Mouse (Mus musculus) WW6 (cell line): Measurements from ENCODE around the gene Slc7a11.
A peak's percentile ranks its signal among the peaks of the same experiment; 100 is the strongest.

ENCODE experiments used
- DNase-seq: peaks from one replicate; pipeline ENCODE4 v3.0.0-alpha.2; 2013; ENCODE audit warnings: low read depth, low spot score

The Slc7a11 gene

GRCm38 (mm10) chr3:50144144-50144543 lies 299.3 kb downstream of the Slc7a11 start:
- DNase-seq: no peak

DNA sequence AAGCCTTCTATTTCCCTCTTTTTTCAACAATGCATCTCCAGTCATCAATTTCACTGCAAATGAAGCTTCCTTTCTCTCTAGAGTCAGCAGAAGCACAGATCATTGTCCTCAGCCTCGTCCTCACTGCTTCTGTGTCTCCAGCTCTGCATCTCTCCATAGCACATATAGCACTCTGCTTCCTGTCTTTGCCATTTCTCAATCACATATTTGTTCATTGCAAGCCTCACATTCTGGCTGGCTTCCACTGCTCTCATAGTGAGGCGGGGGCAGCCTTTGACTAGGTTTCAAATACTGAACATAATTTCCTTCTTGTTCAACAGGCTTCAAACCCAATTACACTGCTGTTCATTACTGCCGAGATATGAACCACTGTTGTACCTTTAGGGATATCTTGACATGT lies 305.1 kb downstream of the Slc7a11 start:
- DNase-seq: no peak

DNA sequence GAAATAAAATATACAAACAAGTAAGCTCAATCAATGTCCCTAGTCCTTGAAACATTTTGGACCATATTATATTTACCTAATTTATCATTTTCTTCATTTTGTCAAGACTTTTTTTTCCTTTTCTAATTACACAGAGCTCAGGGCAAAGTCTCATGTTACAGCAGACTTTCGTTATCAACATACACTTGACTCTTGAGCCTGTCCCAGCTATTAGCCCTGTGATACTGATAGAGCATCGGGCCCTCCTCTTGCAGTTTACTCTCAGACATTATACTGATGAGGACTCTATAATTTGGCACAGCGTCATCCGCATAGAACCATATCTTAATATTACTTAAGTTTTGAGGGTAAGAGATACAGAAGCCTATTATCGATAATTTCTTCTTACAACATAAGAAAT lies 311.2 kb downstream of the Slc7a11 start:
- no peak for DNase-seq

DNA sequence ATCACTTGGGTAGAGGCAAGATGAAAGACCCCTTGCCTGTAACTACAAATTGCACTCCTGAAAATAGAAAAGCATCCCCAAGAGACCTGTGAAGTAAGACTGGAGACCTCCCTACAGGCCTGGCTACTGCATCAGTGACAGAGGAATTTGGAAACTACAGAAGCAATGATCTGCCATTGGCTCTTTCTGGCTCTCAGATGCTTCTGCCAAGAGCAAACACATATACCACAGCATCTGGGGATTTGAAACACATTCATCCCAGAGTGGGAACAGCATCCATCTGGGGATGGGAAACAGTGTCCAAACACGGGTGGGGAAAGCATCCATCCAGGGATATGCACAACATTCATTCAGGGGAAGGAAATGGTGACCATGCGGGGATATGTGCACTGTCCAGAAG lies 313.1 kb downstream of the Slc7a11 start:
- no peak for DNase-seq

DNA sequence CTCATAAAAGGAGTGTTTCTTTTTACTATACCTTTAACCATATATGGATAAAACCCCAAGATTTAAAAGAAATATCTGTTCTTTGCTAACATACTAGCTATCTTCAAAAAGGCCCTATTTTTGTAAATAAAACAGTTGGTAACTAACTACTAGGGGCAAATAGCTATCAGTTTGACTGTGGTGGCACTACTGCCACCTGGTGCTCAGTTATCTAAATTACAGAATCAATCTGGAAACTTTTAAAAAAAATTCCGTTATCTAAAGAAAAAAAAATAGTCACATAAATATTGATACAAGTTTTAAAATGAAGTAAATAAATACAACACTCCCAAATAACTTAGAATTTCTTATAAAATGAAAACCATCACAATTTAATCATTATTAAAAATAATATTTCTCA lies 322.4 kb downstream of the Slc7a11 start:
- no peak for DNase-seq

DNA sequence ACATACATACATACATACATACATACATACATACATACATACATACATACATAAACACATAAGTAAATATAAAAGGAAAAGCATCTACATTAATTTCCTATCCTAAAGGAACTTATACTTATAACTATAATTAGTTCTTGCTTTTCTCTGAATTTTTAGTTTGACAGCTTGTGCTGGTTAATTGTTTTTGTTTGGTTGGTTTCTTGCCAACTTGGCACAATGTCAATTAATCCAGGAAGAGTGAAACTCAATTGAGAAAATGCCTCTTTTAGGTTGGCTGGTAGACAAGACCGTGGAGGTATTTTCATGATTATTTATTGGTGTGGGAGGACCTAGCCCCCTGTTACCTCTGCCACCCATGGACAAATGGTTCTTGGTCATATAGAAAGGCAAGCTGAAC lies 327.1 kb downstream of the Slc7a11 start:
- DNase-seq: no peak

GRCm38 (mm10) chr3:50105509-50105908 lies 337.9 kb downstream of the Slc7a11 start:
- no peak for DNase-seq

- no peak for DNase-seq
Measured at GRCm38 (mm10) chr3:50094404-50095092, 348.9 kb downstream of the Slc7a11 start.

DNA sequence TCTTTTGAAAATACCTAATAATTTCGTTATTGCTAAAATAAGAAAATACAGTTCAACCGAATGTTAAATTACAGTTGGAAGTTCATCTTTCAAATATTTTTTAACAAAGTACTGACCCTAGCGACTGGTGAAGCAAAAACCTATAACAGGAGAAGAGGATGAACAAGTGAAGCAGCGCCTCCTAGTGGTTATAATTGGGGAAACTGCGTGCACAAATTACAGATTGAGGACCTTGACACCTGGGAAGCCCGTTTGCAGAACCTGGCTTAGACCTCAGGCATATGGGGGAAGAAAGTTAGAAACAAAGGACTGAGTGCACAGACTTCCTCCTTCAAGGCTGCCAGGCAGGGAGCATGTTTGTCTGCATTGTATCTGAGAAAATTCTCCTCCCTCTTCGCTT lies 366.4 kb downstream of the Slc7a11 start:
- DNase-seq: peak; percentile 13

- DNase-seq: no peak
Measured at GRCm38 (mm10) chr3:50063396-50063795, 380.0 kb downstream of the Slc7a11 start.

DNA sequence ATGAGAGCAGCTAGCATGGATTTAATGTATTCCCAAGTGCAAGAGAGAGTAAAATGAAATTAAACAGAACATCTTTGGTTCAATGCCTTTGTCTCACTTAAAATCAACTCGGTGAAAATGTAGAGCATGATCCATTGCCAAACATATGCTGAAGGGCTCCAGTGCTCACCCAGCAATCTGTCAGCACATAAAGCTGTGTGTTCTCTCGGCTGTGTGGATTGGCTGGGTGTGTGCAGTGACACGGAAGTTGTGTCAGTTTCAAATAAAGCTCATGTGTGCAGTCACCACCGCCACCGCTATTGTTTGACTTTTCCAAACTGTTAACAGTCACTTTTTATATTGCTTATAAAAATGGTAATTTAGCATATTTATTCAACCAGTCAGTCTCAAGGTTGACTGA lies 398.7 kb downstream of the Slc7a11 start:
- no peak for DNase-seq

- no peak for DNase-seq
Measured at GRCm38 (mm10) chr3:50044160-50044559, 399.3 kb downstream of the Slc7a11 start.

DNA sequence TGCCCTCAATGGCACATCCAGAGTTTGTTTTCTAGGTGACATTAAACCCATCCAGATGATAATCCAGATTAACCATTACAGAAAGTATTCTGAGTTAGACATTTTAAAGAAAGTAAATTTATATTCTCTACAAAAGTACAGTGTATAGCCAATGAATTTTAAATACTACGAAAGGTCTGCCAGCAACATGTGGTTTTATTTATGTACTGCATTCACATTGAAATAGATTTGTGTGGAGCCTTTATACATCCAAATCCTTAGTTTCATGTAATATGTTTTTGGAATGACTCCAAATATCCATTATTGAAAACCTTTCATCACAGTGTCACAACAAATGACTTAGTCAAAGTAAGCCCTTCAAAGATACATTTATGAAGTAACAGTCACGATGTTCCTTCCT lies 402.3 kb downstream of the Slc7a11 start:
- no peak for DNase-seq

GRCm38 (mm10) chr3:50035875-50036528 lies 407.4 kb downstream of the Slc7a11 start:
- no peak for DNase-seq

DNA sequence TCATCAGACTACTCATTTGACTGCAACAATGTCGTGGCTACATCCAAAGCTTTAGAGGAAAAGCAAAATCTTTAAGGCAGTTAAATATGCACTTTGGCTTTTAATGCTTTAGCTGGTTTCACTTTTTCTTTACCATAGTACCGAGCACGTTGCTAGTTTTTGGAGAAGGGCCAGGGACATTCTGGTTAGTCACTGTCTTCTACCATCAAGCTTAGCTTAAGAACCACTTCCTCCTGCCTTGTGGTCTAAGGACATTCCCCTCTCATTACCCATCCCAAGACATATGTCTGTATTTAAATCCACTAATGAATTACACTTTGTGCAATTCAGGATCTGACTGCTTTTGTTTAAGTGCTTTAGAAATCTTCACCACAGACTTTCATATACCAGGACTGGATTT lies 410.1 kb downstream of the Slc7a11 start:
- DNase-seq: no peak

GRCm38 (mm10) chr3:50026039-50026438 lies 417.4 kb downstream of the Slc7a11 start:
- no peak for DNase-seq

DNA sequence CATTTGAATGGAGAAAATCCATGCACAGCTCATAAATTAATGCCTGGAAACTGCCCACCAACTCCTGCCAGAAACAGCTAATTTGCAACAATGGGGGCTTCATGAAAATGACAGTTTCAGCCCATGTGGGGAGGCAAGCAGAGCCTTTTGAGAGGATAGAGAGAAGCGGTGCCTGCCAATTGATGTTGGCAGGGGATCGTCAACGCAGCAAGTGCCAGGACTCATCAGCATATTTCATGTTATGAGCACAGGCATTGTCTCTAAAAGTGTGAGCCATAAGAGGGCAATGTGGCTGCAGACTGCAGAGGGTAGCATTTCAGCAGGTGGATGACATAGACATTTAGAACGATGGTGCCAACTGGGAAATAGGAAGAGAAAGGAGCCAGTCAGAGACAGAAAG lies 429.0 kb downstream of the Slc7a11 start:
- no peak for DNase-seq

DNA sequence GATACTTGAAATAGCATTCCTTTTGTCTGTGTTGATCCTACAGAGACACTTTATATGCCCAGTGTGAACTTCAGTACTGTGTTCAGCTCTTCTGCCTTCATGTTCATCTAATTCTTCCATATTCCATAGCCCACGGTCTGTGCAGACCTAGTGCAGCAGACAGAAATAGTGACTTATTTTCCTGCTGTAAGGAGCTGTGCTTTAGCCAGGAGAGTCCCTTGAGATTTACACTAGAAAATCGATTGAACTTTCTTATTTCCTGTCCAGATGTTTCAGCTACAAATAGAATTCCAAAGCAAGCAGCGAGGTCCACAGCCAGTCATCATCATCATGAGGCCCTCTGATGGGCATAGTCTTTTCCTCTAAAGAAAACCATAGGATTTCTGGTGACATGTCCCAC lies 431.4 kb downstream of the Slc7a11 start:
- DNase-seq: no peak

DNA sequence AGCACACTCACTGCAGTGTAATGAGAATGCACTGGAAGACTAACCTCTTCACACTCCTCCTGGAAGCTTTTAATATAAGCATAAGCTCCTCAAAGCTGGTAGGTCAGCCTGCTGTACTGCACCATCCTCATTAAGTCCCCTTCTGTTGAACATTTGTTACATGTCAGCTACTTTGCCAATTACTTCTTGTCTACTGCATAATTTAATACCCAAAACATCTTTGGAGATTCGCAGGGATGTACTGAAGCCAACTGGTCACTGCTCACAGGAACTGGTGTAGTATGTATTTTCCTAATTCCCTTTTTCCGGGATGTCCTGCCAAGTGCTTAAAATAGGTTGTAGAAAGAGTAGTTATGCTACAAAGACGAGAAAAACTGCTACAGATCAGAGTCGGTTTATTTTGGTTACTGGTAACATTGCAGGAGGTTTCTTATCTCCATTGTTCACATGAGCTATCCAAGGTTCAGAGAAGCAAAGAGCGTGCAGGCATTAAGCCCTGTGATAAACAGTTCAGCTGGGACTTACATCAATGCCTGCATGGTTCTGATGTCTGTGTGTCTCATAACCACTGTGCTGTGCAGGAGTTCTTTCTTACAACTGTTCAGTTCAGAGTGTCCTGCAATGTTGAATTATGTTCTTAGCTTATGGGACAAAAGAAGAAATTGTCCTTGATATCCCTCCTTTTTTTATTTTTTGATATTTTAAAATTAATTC lies 439.3 kb downstream of the Slc7a11 start:
- DNase-seq: no peak

DNA sequence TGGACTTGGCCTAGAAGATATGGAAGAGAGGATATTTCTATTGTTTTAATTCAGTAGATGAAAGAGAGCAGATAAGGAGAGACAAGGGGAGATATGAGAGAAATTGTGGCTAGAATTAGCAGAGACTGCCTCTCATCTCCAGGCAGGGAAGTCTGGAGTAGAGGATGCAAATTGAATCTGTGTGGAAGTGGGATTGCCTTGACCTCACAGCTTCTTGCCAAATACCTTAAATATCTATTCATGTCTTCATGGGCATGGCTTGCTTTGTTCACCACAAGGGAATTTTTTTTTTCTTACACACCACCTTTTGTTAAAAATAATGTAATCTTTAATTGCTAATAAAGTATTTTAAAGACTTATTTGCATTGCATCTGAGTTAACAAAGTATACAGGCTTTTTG lies 441.3 kb downstream of the Slc7a11 start:
- no peak for DNase-seq

- no peak for DNase-seq
Measured at GRCm38 (mm10) chr3:50001635-50002034, 441.8 kb downstream of the Slc7a11 start.

DNA sequence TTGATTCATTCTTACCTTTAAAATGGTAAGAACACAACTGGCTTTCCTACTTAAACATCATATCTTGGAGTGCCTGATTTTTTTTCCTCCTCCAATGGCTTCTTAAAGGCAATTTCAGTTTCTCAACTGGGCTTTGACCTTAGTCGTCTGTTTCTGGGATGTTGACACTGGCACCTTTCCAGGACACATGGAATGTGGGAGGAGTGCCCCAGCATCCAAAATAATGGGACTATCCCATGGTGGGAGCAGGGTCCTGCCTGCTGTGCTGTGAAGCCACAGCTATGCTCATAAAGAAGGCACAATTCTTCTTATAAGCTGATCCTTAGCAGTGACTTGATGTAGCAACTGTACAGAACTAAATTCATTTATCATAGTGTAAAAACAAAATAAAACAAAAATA lies 450.5 kb downstream of the Slc7a11 start:
- no peak for DNase-seq

DNA sequence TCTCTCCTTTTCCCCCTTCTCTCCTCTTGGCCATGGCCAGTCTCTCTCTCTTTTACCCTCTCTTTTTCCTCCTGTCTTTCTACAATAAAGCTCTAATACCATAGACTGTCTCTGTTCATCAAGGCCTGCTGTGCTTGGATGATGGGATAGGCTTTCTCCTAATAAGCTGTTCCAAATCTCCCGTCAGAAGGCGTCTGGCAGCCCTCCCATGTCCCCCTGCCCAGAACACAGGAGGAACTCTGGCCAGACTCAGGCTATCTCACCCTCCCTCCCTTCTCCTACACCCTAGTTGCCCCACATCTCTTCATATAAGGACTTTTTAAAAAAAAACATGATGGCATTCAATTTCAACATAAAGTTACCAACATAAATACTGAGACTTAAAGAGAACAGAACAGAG lies 456.2 kb downstream of the Slc7a11 start:
- DNase-seq: no peak
